Mouse (Mus musculus) neural tube, embryonic 13.5 days (tissue): ENCODE results near the gene Larp4b. TPM values are rescaled to one million over a fixed set of nuclear protein-coding genes. Genes with fewer than 3 reads are reported as not detected.

Source experiments
- ATAC-seq: fragments of 200-750 bp; cut with Nextera tagmentation; 2 replicates; pipeline ENCODE4 v1.8.0; 2017; ENCODE audit warnings: low read depth, mild to moderate bottlenecking, moderate TSS enrichment, moderate library complexity
- H3K27ac ChIP-seq: fragments of 300-500 bp; sonication (generic); replicated peaks from 2 replicates; pipeline ENCODE4 v1.5.1; 2015; ENCODE audit warnings: moderate library complexity, mild to moderate bottlenecking, inconsistent platforms
- H3K27me3 ChIP-seq: fragments of 300-500 bp; sonication (generic); 2 replicates; pipeline ENCODE4 v1.6.1; 2015; ENCODE audit warnings: mild to moderate bottlenecking, inconsistent platforms
- H3K36me3 ChIP-seq: fragments of 300-500 bp; sonication (generic); 2 replicates; pipeline ENCODE4 v1.6.1; 2015; ENCODE audit warnings: mild to moderate bottlenecking, inconsistent platforms
- H3K4me1 ChIP-seq: fragments of 300-500 bp; sonication (generic); replicated peaks from 2 replicates; pipeline ENCODE4 v1.6.1; 2015; ENCODE audit warnings: inconsistent platforms
- H3K4me2 ChIP-seq: fragments of 300-500 bp; sonication (generic); 2 replicates; pipeline ENCODE4 v1.6.1; 2015; ENCODE audit warnings: inconsistent platforms, mild to moderate bottlenecking, moderate library complexity
- H3K4me3 ChIP-seq: fragments of 300-500 bp; sonication (generic); 2 replicates; pipeline ENCODE4 v1.5.1; 2015; ENCODE audit warnings: mild to moderate bottlenecking, inconsistent platforms
- H3K9ac ChIP-seq: fragments of 300-500 bp; sonication (generic); 2 replicates; pipeline ENCODE4 v1.6.1; 2015; ENCODE audit warnings: moderate library complexity, mild to moderate bottlenecking, inconsistent platforms
- H3K9me3 ChIP-seq: fragments of 300-500 bp; sonication (generic); 2 replicates; pipeline ENCODE4 v1.6.1; 2016; ENCODE audit warnings: inconsistent platforms
- WGBS: fragments of 180-500 bp; shearing (Covaris S2); methylation state at CpG from one replicate; pipeline ENCODE4 v1.1.7; 2015; 5-methylcytosine and 5-hydroxymethylcytosine counted together
- polyA plus RNA-seq: library from polyadenylated mRNA; unstranded; fragments of >200 nt; fragmentation: Nextera tagmentation; extraction: Ambion mirVana; gene quantifications from 2 replicates; pipeline ENCODE4 v1.2.1, GENCODE M21; 2015

Larp4b gene
- polyA plus RNA-seq, 1 experiment from 2014 or later = 31.6 TPM

GRCm38 (mm10) chr13:9082128-9082883, 11.4 kb upstream of the Larp4b start:
- Histone ChIP-seq H3K9me3 (no peaks in the 10 kb centered on the region), H3K27ac (no peak overlapping the region), H3K9ac (no peak overlapping the region), H3K4me3 (no peak overlapping the region), H3K36me3 (no peaks in the 10 kb centered on the region), H3K4me2 (no peak overlapping the region), H3K4me1 (no peaks in the 10 kb centered on the region), H3K27me3 (no peaks in the 10 kb centered on the region)
- 74% methylated on average over 14 of the region's 14 CpGs for WGBS
- no peak for ATAC-seq

GRCm38 (mm10) chr13:9094186-9094980, 702 bp downstream of the Larp4b start:
- peak overlapping the region; percentile 91 for H3K27ac ChIP-seq
- peak overlapping the region; percentile 98 for H3K4me3 ChIP-seq
- WGBS = under 1% methylated on average over 47 of the region's 63 CpGs
- no peaks in the 10 kb centered on the region for H3K27me3 ChIP-seq
- peak; percentile 75 for ATAC-seq
- peaks cover 46% of the 10 kb centered on the region for H3K4me1 ChIP-seq
- peak overlapping the region; percentile 95 for H3K4me2 ChIP-seq
- no peaks in the 10 kb centered on the region for H3K9me3 ChIP-seq
- H3K9ac ChIP-seq = peak overlapping the region; percentile 97
- no peaks in the 10 kb centered on the region for H3K36me3 ChIP-seq

- ATAC-seq = no peak
- no peak overlapping the region for H3K9ac ChIP-seq
- no peak overlapping the region for H3K4me3 ChIP-seq
- H3K36me3 ChIP-seq = no peaks in the 10 kb centered on the region
- WGBS = 82% methylated on average over 5 of the region's 5 CpGs
- H3K9me3 ChIP-seq = no peaks in the 10 kb centered on the region
- H3K27ac ChIP-seq = no peak overlapping the region
- no peaks in the 10 kb centered on the region for H3K27me3 ChIP-seq
- no peak overlapping the region for H3K4me2 ChIP-seq
- peaks cover 40% of the 10 kb centered on the region for H3K4me1 ChIP-seq
Measured at GRCm38 (mm10) chr13:9099289-9099688, 5.6 kb downstream of the Larp4b start.

- H3K36me3 ChIP-seq = no peaks in the 10 kb centered on the region
- no peak overlapping the region for H3K9ac ChIP-seq
- no peak overlapping the region for H3K4me2 ChIP-seq
- H3K27ac ChIP-seq = no peak overlapping the region
- H3K9me3 ChIP-seq = no peaks in the 10 kb centered on the region
- 92% methylated on average over 2 of the region's 2 CpGs for WGBS
- no peaks in the 10 kb centered on the region for H3K27me3 ChIP-seq
- no peak overlapping the region for H3K4me3 ChIP-seq
- no peak for ATAC-seq
- peaks cover 30% of the 10 kb centered on the region for H3K4me1 ChIP-seq
Measured at GRCm38 (mm10) chr13:9100517-9100916, 6.8 kb downstream of the Larp4b start.

- no peaks in the 10 kb centered on the region for H3K9me3 ChIP-seq
- no peak overlapping the region for H3K27ac ChIP-seq
- no peaks in the 10 kb centered on the region for H3K4me1 ChIP-seq
- no peak for ATAC-seq
- H3K4me2 ChIP-seq = no peak overlapping the region
- H3K27me3 ChIP-seq = no peaks in the 10 kb centered on the region
- no peak overlapping the region for H3K4me3 ChIP-seq
- WGBS = 83% methylated on average over 5 of the region's 5 CpGs
- no peaks in the 10 kb centered on the region for H3K36me3 ChIP-seq
- H3K9ac ChIP-seq = no peak overlapping the region
Measured at GRCm38 (mm10) chr13:9106246-9106645, 12.6 kb downstream of the Larp4b start.

- ATAC-seq = no peak
- WGBS = 84% methylated on average over 2 of the region's 2 CpGs
- no peaks in the 10 kb centered on the region for H3K27me3 ChIP-seq
Measured at GRCm38 (mm10) chr13:9106992-9107858, 13.5 kb downstream of the Larp4b start.

GRCm38 (mm10) chr13:9113735-9114134, 20.1 kb downstream of the Larp4b start:
- H3K27ac ChIP-seq = no peak overlapping the region
- H3K4me3 ChIP-seq = no peak overlapping the region
- no peaks in the 10 kb centered on the region for H3K4me1 ChIP-seq
- H3K9me3 ChIP-seq = no peaks in the 10 kb centered on the region
- H3K9ac ChIP-seq = no peak overlapping the region
- no peaks in the 10 kb centered on the region for H3K36me3 ChIP-seq
- no peak for ATAC-seq
- 89% methylated on average over 3 of the region's 3 CpGs for WGBS
- no peaks in the 10 kb centered on the region for H3K27me3 ChIP-seq
- H3K4me2 ChIP-seq = no peak overlapping the region

More at GRCm38 (mm10) chr13:9106992-9107858, 13.5 kb downstream of the Larp4b start:
- Histone ChIP-seq H3K4me1 (no peaks in the 10 kb centered on the region), H3K4me3 (no peak overlapping the region), H3K4me2 (no peak overlapping the region), H3K36me3 (no peaks in the 10 kb centered on the region), H3K9me3 (no peaks in the 10 kb centered on the region), H3K27ac (no peak overlapping the region), H3K9ac (no peak overlapping the region)

- H3K9me3 ChIP-seq = no peaks in the 10 kb centered on the region
- 89% methylated on average over 10 of the region's 10 CpGs for WGBS
- H3K27ac ChIP-seq = no peak overlapping the region
- H3K4me1 ChIP-seq = no peaks in the 10 kb centered on the region
- no peak overlapping the region for H3K4me3 ChIP-seq
- H3K36me3 ChIP-seq = peaks cover 35% of the 10 kb centered on the region
- H3K9ac ChIP-seq = no peak overlapping the region
- no peak for ATAC-seq
- no peak overlapping the region for H3K4me2 ChIP-seq
- no peaks in the 10 kb centered on the region for H3K27me3 ChIP-seq
Measured at GRCm38 (mm10) chr13:9120835-9121542, 27.3 kb downstream of the Larp4b start.

- ATAC-seq = no peak
- no peak overlapping the region for H3K4me2 ChIP-seq
- H3K9me3 ChIP-seq = no peaks in the 10 kb centered on the region
- no peaks in the 10 kb centered on the region for H3K4me1 ChIP-seq
- no peak overlapping the region for H3K9ac ChIP-seq
- WGBS = 88% methylated on average over 4 of the region's 4 CpGs
- H3K27ac ChIP-seq = no peak overlapping the region
- no peaks in the 10 kb centered on the region for H3K27me3 ChIP-seq
- no peak overlapping the region for H3K4me3 ChIP-seq
- H3K36me3 ChIP-seq = peaks cover 38% of the 10 kb centered on the region
Measured at GRCm38 (mm10) chr13:9122045-9122444, 28.4 kb downstream of the Larp4b start.

- 97% methylated on average over 7 of the region's 7 CpGs for WGBS
- Histone ChIP-seq H3K4me3 (no peak overlapping the region), H3K4me1 (no peaks in the 10 kb centered on the region), H3K4me2 (no peak overlapping the region), H3K9ac (no peak overlapping the region), H3K36me3 (peaks cover 66% of the 10 kb centered on the region), H3K9me3 (no peaks in the 10 kb centered on the region), H3K27me3 (no peaks in the 10 kb centered on the region), H3K27ac (no peak overlapping the region)
- no peak for ATAC-seq
Measured at GRCm38 (mm10) chr13:9125193-9125592, 31.5 kb downstream of the Larp4b start.

- ATAC-seq = no peak
Measured at GRCm38 (mm10) chr13:9127715-9128114, 34.0 kb downstream of the Larp4b start.

More at GRCm38 (mm10) chr13:9127715-9128114, 34.0 kb downstream of the Larp4b start:
- WGBS = 95% methylated on average over 4 of the region's 4 CpGs
- H3K9me3 ChIP-seq = no peaks in the 10 kb centered on the region
- peaks cover 71% of the 10 kb centered on the region for H3K36me3 ChIP-seq
- no peak overlapping the region for H3K9ac ChIP-seq
- H3K4me3 ChIP-seq = no peak overlapping the region
- no peaks in the 10 kb centered on the region for H3K27me3 ChIP-seq
- no peak overlapping the region for H3K4me2 ChIP-seq
- H3K27ac ChIP-seq = no peak overlapping the region
- H3K4me1 ChIP-seq = no peaks in the 10 kb centered on the region
